Mouse (Mus musculus) lung, embryonic 15.5 days (tissue): ENCODE measurements around the gene Pdzd2. TPM values are rescaled to one million over a fixed set of nuclear protein-coding genes. Genes with fewer than 3 reads are reported as not detected.

Experiments
- ATAC-seq: fragments of 200-750 bp; cut with Nextera tagmentation; 2 replicates; pipeline ENCODE4 v1.8.0; 2017; ENCODE audit warnings: moderate number of reproducible peaks, borderline replicate concordance; ENCODE audit not compliant: low FRiP score, low TSS enrichment; ENCODE audit errors: extremely low read depth
- H3K27ac ChIP-seq: fragments of 300-500 bp; sonication (generic); 2 replicates; pipeline ENCODE4 v1.5.1; 2015; ENCODE audit warnings: moderate library complexity, mild to moderate bottlenecking, inconsistent platforms
- H3K27me3 ChIP-seq: fragments of 300-500 bp; sonication (generic); 2 replicates; pipeline ENCODE4 v1.6.1; 2015; ENCODE audit warnings: inconsistent platforms
- H3K36me3 ChIP-seq: fragments of 300-500 bp; sonication (generic); 2 replicates; pipeline ENCODE4 v1.6.1; 2015; ENCODE audit warnings: inconsistent platforms
- H3K4me1 ChIP-seq: fragments of 300-500 bp; sonication (generic); 2 replicates; pipeline ENCODE4 v1.6.1; 2015; ENCODE audit warnings: inconsistent platforms
- H3K4me2 ChIP-seq: fragments of 300-500 bp; sonication (generic); 2 replicates; pipeline ENCODE4 v1.6.1; 2015; ENCODE audit warnings: inconsistent platforms, mild to moderate bottlenecking, moderate library complexity
- H3K4me3 ChIP-seq: fragments of 300-500 bp; sonication (generic); 2 replicates; pipeline ENCODE4 v1.5.1; 2015; ENCODE audit warnings: mild to moderate bottlenecking, inconsistent platforms
- H3K9ac ChIP-seq: fragments of 300-500 bp; sonication (generic); 2 replicates; pipeline ENCODE4 v1.6.1; 2015; ENCODE audit warnings: inconsistent platforms
- H3K9me3 ChIP-seq: fragments of 300-500 bp; sonication (generic); 2 replicates; pipeline ENCODE4 v1.6.1; 2016; ENCODE audit warnings: inconsistent platforms
- WGBS: fragments of 180-500 bp; shearing (Covaris S2); methylation state at CpG from one replicate; pipeline ENCODE4 v1.1.7; 2015; 5-methylcytosine and 5-hydroxymethylcytosine counted together
- polyA plus RNA-seq: library from polyadenylated mRNA; unstranded; fragments of >200 nt; fragmentation: Nextera tagmentation; extraction: Ambion mirVana; gene quantifications from 2 replicates; pipeline ENCODE4 v1.2.1, GENCODE M21; 2015

Gene Pdzd2
- polyA plus RNA-seq, 1 experiment from 2014 or later = 39.8 TPM

- no peaks in the 10 kb centered on the region for H3K36me3 ChIP-seq
- H3K9ac ChIP-seq = no peak overlapping the region
- H3K4me3 ChIP-seq = no peak overlapping the region
- no peaks in the 10 kb centered on the region for H3K27me3 ChIP-seq
- H3K27ac ChIP-seq = no peak overlapping the region
- H3K9me3 ChIP-seq = no peaks in the 10 kb centered on the region
- WGBS = 59% methylated on average over 5 of the region's 5 CpGs
- H3K4me1 ChIP-seq = no peaks in the 10 kb centered on the region; the same call in 1 of the 2 replicates
- ATAC-seq = no peak
- H3K4me2 ChIP-seq = no peak overlapping the region
Measured at GRCm38 (mm10) chr15:12725256-12725655, 14.5 kb downstream of the Pdzd2 start.

- no peak overlapping the region for H3K4me2 ChIP-seq
- ATAC-seq = peak; percentile 27; the same call in 1 of the 2 replicates
- no peaks in the 10 kb centered on the region for H3K4me1 ChIP-seq
- no peak overlapping the region for H3K9ac ChIP-seq
- H3K9me3 ChIP-seq = no peaks in the 10 kb centered on the region
- no peak overlapping the region for H3K27ac ChIP-seq
- 49% methylated on average over 6 of the region's 6 CpGs for WGBS
- H3K27me3 ChIP-seq = no peaks in the 10 kb centered on the region
- no peak overlapping the region for H3K4me3 ChIP-seq
- no peaks in the 10 kb centered on the region for H3K36me3 ChIP-seq
Measured at GRCm38 (mm10) chr15:12721684-12722500, 17.8 kb downstream of the Pdzd2 start.

GRCm38 (mm10) chr15:12718819-12719218, 20.9 kb downstream of the Pdzd2 start:
- Histone ChIP-seq H3K9me3 (no peaks in the 10 kb centered on the region), H3K4me1 (no peaks in the 10 kb centered on the region), H3K9ac (no peak overlapping the region), H3K36me3 (no peaks in the 10 kb centered on the region), H3K4me2 (no peak overlapping the region), H3K27ac (no peak overlapping the region), H3K4me3 (no peak overlapping the region), H3K27me3 (no peaks in the 10 kb centered on the region)
- ATAC-seq = no peak
- WGBS = 57% methylated on average over 14 of the region's 14 CpGs

- H3K4me2 ChIP-seq = no peak overlapping the region
- WGBS = 82% methylated on average over 3 of the region's 3 CpGs
- ATAC-seq = no peak
- no peaks in the 10 kb centered on the region for H3K9me3 ChIP-seq
- no peaks in the 10 kb centered on the region for H3K4me1 ChIP-seq
- H3K36me3 ChIP-seq = no peaks in the 10 kb centered on the region
- no peak overlapping the region for H3K9ac ChIP-seq
- H3K27me3 ChIP-seq = no peaks in the 10 kb centered on the region
- no peak overlapping the region for H3K27ac ChIP-seq
- H3K4me3 ChIP-seq = no peak overlapping the region
Measured at GRCm38 (mm10) chr15:12717410-12717809, 22.3 kb downstream of the Pdzd2 start.

GRCm38 (mm10) chr15:12716881-12717280, 22.8 kb downstream of the Pdzd2 start:
- H3K4me2 ChIP-seq = no peak overlapping the region
- no peak for ATAC-seq
- H3K4me3 ChIP-seq = no peak overlapping the region
- no peaks in the 10 kb centered on the region for H3K4me1 ChIP-seq
- 64% methylated on average over 8 of the region's 8 CpGs for WGBS
- no peak overlapping the region for H3K9ac ChIP-seq
- H3K27me3 ChIP-seq = no peaks in the 10 kb centered on the region
- no peaks in the 10 kb centered on the region for H3K9me3 ChIP-seq
- H3K36me3 ChIP-seq = no peaks in the 10 kb centered on the region
- no peak overlapping the region for H3K27ac ChIP-seq

- 65% methylated on average over 2 of the region's 2 CpGs for WGBS
- H3K9me3 ChIP-seq = no peaks in the 10 kb centered on the region
- no peak overlapping the region for H3K27ac ChIP-seq
- H3K9ac ChIP-seq = no peak overlapping the region
- no peaks in the 10 kb centered on the region for H3K4me1 ChIP-seq
- H3K4me2 ChIP-seq = no peak overlapping the region
- no peaks in the 10 kb centered on the region for H3K27me3 ChIP-seq
- no peak overlapping the region for H3K4me3 ChIP-seq
- no peaks in the 10 kb centered on the region for H3K36me3 ChIP-seq
- ATAC-seq = no peak
Measured at GRCm38 (mm10) chr15:12714322-12714721, 25.4 kb downstream of the Pdzd2 start.

GRCm38 (mm10) chr15:12713216-12713615, 26.5 kb downstream of the Pdzd2 start:
- no peak for ATAC-seq
- no peaks in the 10 kb centered on the region for H3K36me3 ChIP-seq
- no peaks in the 10 kb centered on the region for H3K4me1 ChIP-seq
- no peak overlapping the region for H3K27ac ChIP-seq
- H3K9ac ChIP-seq = no peak overlapping the region
- H3K9me3 ChIP-seq = no peaks in the 10 kb centered on the region
- H3K4me3 ChIP-seq = no peak overlapping the region
- WGBS = 67% methylated on average over 2 of the region's 2 CpGs
- H3K27me3 ChIP-seq = no peaks in the 10 kb centered on the region
- H3K4me2 ChIP-seq = no peak overlapping the region

GRCm38 (mm10) chr15:12710036-12710435, 29.7 kb downstream of the Pdzd2 start:
- no peak overlapping the region for H3K4me2 ChIP-seq
- no peak overlapping the region for H3K27ac ChIP-seq
- no peak overlapping the region for H3K4me3 ChIP-seq
- H3K4me1 ChIP-seq = no peaks in the 10 kb centered on the region
- ATAC-seq = no peak
- 93% methylated on average over 3 of the region's 3 CpGs for WGBS
- H3K36me3 ChIP-seq = no peaks in the 10 kb centered on the region
- H3K9me3 ChIP-seq = no peaks in the 10 kb centered on the region
- no peak overlapping the region for H3K9ac ChIP-seq
- no peaks in the 10 kb centered on the region for H3K27me3 ChIP-seq

- Histone ChIP-seq H3K9me3 (no peaks in the 10 kb centered on the region), H3K4me2 (no peak overlapping the region), H3K9ac (no peak overlapping the region), H3K4me1 (no peaks in the 10 kb centered on the region), H3K27ac (no peak overlapping the region), H3K36me3 (no peaks in the 10 kb centered on the region), H3K4me3 (no peak overlapping the region), H3K27me3 (no peaks in the 10 kb centered on the region)
- ATAC-seq = no peak
- 13% methylated on average over 1 of the region's 1 CpGs for WGBS
Measured at GRCm38 (mm10) chr15:12708297-12708696, 31.4 kb downstream of the Pdzd2 start.

GRCm38 (mm10) chr15:12706902-12707301, 32.8 kb downstream of the Pdzd2 start:
- Histone ChIP-seq H3K36me3 (no peaks in the 10 kb centered on the region), H3K27me3 (no peaks in the 10 kb centered on the region), H3K9ac (no peak overlapping the region), H3K4me3 (no peak overlapping the region), H3K4me1 (no peaks in the 10 kb centered on the region), H3K27ac (no peak overlapping the region), H3K4me2 (no peak overlapping the region), H3K9me3 (no peaks in the 10 kb centered on the region)
- no peak for ATAC-seq
- 33% methylated on average over 3 of the region's 3 CpGs for WGBS

- no peak for ATAC-seq
Measured at GRCm38 (mm10) chr15:12700367-12700766, 39.4 kb downstream of the Pdzd2 start.

GRCm38 (mm10) chr15:12697741-12698140, 42.0 kb downstream of the Pdzd2 start:
- no peak for ATAC-seq
- no peaks in the 10 kb centered on the region for H3K9me3 ChIP-seq
- 38% methylated on average over 7 of the region's 7 CpGs for WGBS
- H3K4me3 ChIP-seq = no peak overlapping the region
- H3K27me3 ChIP-seq = no peaks in the 10 kb centered on the region
- no peaks in the 10 kb centered on the region for H3K36me3 ChIP-seq
- no peak overlapping the region for H3K9ac ChIP-seq
- no peaks in the 10 kb centered on the region for H3K4me1 ChIP-seq
- H3K4me2 ChIP-seq = no peak overlapping the region
- H3K27ac ChIP-seq = no peak overlapping the region

More at GRCm38 (mm10) chr15:12700367-12700766, 39.4 kb downstream of the Pdzd2 start:
- no peaks in the 10 kb centered on the region for H3K36me3 ChIP-seq
- H3K27me3 ChIP-seq = no peaks in the 10 kb centered on the region
- no peak overlapping the region for H3K4me2 ChIP-seq
- no peak overlapping the region for H3K27ac ChIP-seq
- WGBS = 61% methylated on average over 9 of the region's 9 CpGs
- no peaks in the 10 kb centered on the region for H3K9me3 ChIP-seq
- no peaks in the 10 kb centered on the region for H3K4me1 ChIP-seq
- no peak overlapping the region for H3K9ac ChIP-seq
- H3K4me3 ChIP-seq = no peak overlapping the region
